Mouse (Mus musculus) cerebellum, adult 2 months (tissue): ENCODE data around the gene Olfr137. TPM values are rescaled to one million over a fixed set of nuclear protein-coding genes. Genes with fewer than 3 reads are reported as not detected.

Experiments
- DNase-seq, 2 experiments: peaks; one replicate each; pipeline ENCODE4 v3.0.0; 2021
- H3K27ac ChIP-seq: fragments of 200-500 bp; 2 replicates; pipeline ENCODE4 v1.5.1; 2012; ENCODE audit warnings: low read length, control low read depth, inconsistent platforms; ENCODE audit not compliant: insufficient read depth
- H3K27me3 ChIP-seq: fragments of 200-500 bp; 2 replicates; pipeline ENCODE4 v1.6.1; 2012; ENCODE audit warnings: inconsistent platforms, mild to moderate bottlenecking, low read length, moderate library complexity; ENCODE audit not compliant: control insufficient read depth, insufficient read depth
- H3K4me1 ChIP-seq: fragments of 200-500 bp; 2 replicates; pipeline ENCODE4 v1.6.1; 2011; ENCODE audit warnings: low read length; ENCODE audit not compliant: control insufficient read depth, insufficient read depth
- H3K4me3 ChIP-seq: fragments of 200-500 bp; replicated peaks from 2 replicates; pipeline ENCODE3; 2011; ENCODE audit warnings: mild to moderate bottlenecking, low read depth, low read length, control low read depth; ENCODE audit not compliant: insufficient read depth
- CTCF ChIP-seq: fragments of 200-500 bp; IDR thresholded peaks from 2 replicates; pipeline ENCODE4 v1.5.1; 2011; ENCODE audit warnings: low read depth, mild to moderate bottlenecking, control low read depth, low read length, moderate library complexity, borderline replicate concordance; ENCODE audit not compliant: insufficient read depth
- POLR2A ChIP-seq: fragments of 200-500 bp; IDR thresholded peaks from 2 replicates; pipeline ENCODE4 v1.6.1; 2011; ENCODE audit warnings: low read length, control low read depth, borderline replicate concordance; ENCODE audit not compliant: insufficient read depth
- WGBS: fragments of 180-500 bp; shearing (Covaris S2); methylation state at CpG from one replicate; pipeline ENCODE4 v1.1.7; 2018; 5-methylcytosine and 5-hydroxymethylcytosine counted together
- polyA plus RNA-seq: library from polyadenylated mRNA; depleted of rRNA; stranded (reverse); fragments of >200 nt; gene quantifications from 2 replicates; pipeline ENCODE4 v1.2.3, GENCODE M21; 2012; rRNA removed

The Olfr137 gene
- not detected in 2 replicates for polyA plus RNA-seq

GRCm38 (mm10) chr17:38307470-38307869 is at the start of gene Olfr137:
Olfr137 (minus strand) TSS chr17:38307570.
- TF ChIP-seq CTCF (no peak), POLR2A (no peak)
- H3K4me1 ChIP-seq = no peaks in the 10 kb centered on the region
- H3K27ac ChIP-seq = no peak within 1 kb of the TSS
- H3K4me3 ChIP-seq = no peak within 1 kb of the TSS
- no peak for DNase-seq
- H3K27me3 ChIP-seq = no peaks in the 10 kb centered on the region

GRCm38 (mm10) chr17:38329531-38329930 is 22.2 kb upstream of the Olfr137 start, which contains the start of gene Olfr136:
Olfr136 (plus strand) TSS chr17:38329831.
- H3K4me1 ChIP-seq = no peaks in the 10 kb centered on the region
- H3K27me3 ChIP-seq = no peaks in the 10 kb centered on the region
- no peak for DNase-seq
- TF ChIP-seq CTCF = no peak
- H3K27ac ChIP-seq = no peak within 1 kb of the TSS
- H3K4me3 ChIP-seq = no peak within 1 kb of the TSS

GRCm38 (mm10) chr17:38260735-38261134 is 46.6 kb downstream of the Olfr137 start, which contains the start of gene Olfr138:
Olfr138 (plus strand) TSS chr17:38261035.
- Histone ChIP-seq H3K27ac (no peak within 1 kb of the TSS), H3K27me3 (no peaks in the 10 kb centered on the region), H3K4me3 (no peak within 1 kb of the TSS), H3K4me1 (no peaks in the 10 kb centered on the region)
- TF ChIP-seq CTCF (no peak), POLR2A (no peak)
- 51% methylated on average over 1 of the region's 1 CpGs for WGBS
- no peak for DNase-seq

Other genes starting within 250 kb of the Olfr137 start
- not detected in 2 replicates for gene Olfr129, start 247.5 kb downstream of the Olfr137 start, polyA plus RNA-seq
- not detected in 2 replicates for gene Olfr130, start 243.6 kb downstream of the Olfr137 start, polyA plus RNA-seq
- gene Olfr131, start 218.9 kb downstream of the Olfr137 start, polyA plus RNA-seq = not detected in 2 replicates
- not detected in 2 replicates for gene Olfr132, start 173.0 kb downstream of the Olfr137 start, polyA plus RNA-seq
- not detected in 2 replicates for gene Olfr133, start 162.3 kb downstream of the Olfr137 start, polyA plus RNA-seq
- not detected in 2 replicates for gene Olfr134, start 136.2 kb downstream of the Olfr137 start, polyA plus RNA-seq
- gene Olfr135, start 103.2 kb downstream of the Olfr137 start, polyA plus RNA-seq = not detected in 2 replicates
- not detected in 2 replicates for gene Olfr138, start 46.5 kb downstream of the Olfr137 start, polyA plus RNA-seq
- gene Olfr136, start 22.3 kb upstream of the Olfr137 start, polyA plus RNA-seq = not detected in 2 replicates
- gene Esp36, start 112.6 kb upstream of the Olfr137 start, polyA plus RNA-seq = not detected in 2 replicates
- not detected in 2 replicates for gene Esp34, start 246.6 kb upstream of the Olfr137 start, polyA plus RNA-seq